Mouse (Mus musculus): ENCODE data around the gene Stpg3.

- TF ChIP-seq ZNF384 (IDR thresholded peaks at IDR 0.05; ENCODE audit: low read depth, low read length) (no peak), CHD2 (IDR thresholded peaks at IDR 0.05; ENCODE audit: low read depth, low read length) (no peak)
Measured at GRCm38 (mm10) chr2:25233421-25233820, 19.0 kb upstream of the Stpg3 start.

Measured in ES-E14 (cell line).